Mouse (Mus musculus) c-Kit-positive CD71-negative TER-119-negative erythroid progenitor cells, embryonic 14.5 days (primary cell): Measurements from ENCODE around the gene Trpv5.

Experiments used
- DNase-seq: peaks from one replicate; pipeline ENCODE4 v3.0.0-alpha.2; 2013; ENCODE audit warnings: low read depth

Gene Trpv5

GRCm38 (mm10) chr6:41680669-41681068 lies at the start of gene Trpv5:
TSS of gene Trpv5 (minus strand) at chr6:41680769.
- DNase-seq = no peak

GRCm38 (mm10) chr6:41727989-41728609 lies 47.5 kb upstream of the Trpv5 start:
- DNase-seq = no peak

- DNase-seq = no peak
Observed at GRCm38 (mm10) chr6:41721430-41721829, 40.9 kb upstream of the Trpv5 start.

DNA sequence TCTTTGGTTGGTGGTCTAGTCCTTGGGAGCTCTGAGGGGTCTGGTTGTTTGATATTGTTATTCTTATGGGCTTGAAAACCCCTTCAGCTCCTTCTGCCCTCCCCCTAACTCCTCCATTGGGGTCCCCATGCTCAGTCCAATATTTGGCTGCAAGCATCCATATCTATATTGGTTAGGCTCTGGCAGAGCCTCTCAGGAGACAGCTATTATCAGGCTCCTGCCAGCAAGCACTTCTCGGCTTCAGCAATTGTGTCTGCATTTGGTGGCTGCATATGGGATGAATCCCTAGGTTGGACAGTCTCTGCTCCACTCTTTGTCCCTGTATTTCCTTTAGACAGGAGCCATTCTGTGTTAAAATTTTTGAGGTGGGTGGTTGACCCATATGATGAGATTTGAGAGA lies 29.7 kb upstream of the Trpv5 start:
- DNase-seq = no peak

DNA sequence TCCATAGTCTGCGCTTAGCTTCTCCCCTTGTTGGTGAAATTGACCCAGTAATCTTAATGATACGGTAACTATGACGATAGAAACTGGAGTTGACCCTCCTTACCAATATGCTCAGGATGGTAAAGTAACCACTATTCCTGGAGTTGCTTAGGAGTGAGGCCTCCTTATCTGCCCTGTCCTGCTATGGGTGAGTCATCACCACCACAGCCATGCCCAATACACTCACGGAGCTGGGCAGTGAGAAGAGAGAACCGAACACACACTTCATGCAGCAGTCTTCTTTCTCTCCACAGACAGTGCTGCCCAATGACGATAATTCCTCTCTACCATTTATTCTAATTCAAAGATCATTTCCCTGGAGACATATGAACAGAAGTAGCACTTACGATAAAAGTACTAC lies 25.7 kb upstream of the Trpv5 start:
- peak; percentile 29 for DNase-seq

DNA sequence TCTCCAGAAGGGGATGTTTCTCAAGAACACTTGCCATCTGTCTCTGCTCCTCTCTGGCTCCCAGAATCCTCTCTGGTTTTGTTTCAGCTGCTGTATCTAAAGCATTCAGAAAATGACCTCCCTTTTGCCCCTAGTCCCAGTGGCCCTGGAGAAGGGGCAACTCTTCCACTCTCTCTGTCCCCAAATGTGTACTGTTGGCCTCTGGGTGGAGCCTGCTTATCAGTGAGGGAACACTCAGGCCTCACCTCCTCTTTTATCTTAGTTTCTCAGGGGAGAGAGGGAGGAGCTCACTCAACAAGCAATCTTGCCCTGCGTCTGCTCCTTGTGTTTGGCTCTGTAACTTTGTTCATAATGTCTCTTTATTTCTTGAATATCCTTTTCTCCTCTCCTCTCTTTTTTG lies 23.6 kb upstream of the Trpv5 start, which contains the start of gene Kel:
Gene Kel (minus strand): TSS at position 217 of the 400 bp plus-strand sequence.
- DNase-seq = peak; percentile 35

DNA sequence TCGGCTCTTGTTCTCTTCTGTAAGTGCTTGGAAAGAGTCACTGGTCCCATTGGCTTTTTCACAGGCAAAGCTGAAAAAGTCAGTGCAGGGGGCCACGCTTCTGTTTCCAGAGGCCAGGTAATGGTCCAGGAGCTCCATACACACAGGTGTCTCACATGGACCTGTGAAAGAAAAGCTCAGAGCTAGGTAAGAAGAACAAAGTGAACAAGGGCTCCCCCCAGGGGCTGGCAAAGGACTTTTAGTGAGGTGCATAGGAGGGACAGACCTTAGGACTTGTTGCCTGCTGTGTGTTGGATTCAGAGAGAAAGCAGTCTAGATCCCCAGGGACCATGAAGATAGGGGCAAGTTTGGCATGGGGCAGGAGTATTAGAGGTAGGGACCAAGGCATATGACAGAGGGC lies 22.4 kb upstream of the Trpv5 start:
- no peak for DNase-seq

- DNase-seq = no peak
Observed at GRCm38 (mm10) chr6:41701245-41701644, 20.7 kb upstream of the Trpv5 start.

GRCm38 (mm10) chr6:41694407-41694806 lies 13.8 kb upstream of the Trpv5 start:
- DNase-seq = no peak

DNA sequence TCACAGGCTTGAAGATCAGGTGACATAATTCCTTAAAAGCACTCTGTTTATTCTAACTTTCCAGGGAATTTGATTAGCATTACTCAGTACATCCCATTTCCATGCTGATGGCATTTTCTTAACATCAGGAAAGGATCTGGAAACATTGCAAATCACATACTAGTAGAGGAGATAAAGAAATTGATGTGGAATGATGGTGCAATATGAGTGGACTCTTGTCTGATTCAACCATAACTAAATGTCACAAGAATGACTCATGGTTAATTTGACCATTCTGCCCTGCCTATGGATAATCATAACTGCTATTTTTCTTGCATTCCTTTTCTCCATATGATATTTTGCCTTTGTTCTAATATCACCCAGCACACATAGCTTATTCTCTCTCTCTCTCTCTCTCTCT lies 11.6 kb upstream of the Trpv5 start:
- DNase-seq = no peak

- DNase-seq = no peak
Observed at GRCm38 (mm10) chr6:41685596-41685995, 5.0 kb upstream of the Trpv5 start.

DNA sequence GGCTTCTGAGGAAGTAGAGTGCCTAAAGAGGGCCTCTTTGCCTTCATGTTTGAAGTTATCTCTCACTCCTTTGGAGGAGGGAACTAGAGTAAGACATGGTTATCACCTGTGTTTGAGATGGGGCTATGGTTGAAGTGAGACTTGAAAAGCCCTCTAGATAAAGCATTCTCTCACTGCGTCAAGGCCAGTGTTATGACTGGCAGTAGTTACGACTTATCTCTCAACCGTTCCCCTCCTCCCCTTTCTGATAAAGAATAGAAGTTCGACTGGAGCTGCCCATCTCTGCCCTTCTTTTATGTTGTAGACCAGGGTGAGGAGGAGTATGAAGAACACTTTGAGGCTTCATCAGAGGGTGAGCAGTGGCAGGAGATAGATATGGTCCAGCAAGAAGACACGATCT lies 4.3 kb upstream of the Trpv5 start:
- no peak for DNase-seq

DNA sequence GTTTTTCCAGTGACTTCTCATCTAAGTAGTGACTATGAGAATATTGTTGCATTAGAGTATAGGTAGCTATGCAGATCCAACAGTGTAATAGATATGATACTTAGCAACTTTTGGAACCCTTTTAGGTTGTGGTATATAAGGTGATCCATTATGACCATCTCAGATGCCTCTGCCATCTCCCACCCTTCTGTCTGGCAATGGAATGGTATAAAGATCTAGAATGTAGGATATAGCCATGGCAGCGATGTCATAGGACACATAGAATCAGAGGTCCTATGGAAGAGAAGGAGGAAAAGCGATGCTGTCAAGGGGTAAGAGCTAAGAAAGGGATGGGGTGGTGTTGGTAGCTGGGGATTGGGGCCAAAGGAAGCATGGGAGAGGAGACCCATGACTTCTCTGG lies 3.6 kb upstream of the Trpv5 start, which contains the start of gene Llcfc1:
Gene Llcfc1 (plus strand): TSS at position 301 of the 400 bp plus-strand sequence.
- no peak for DNase-seq

DNA sequence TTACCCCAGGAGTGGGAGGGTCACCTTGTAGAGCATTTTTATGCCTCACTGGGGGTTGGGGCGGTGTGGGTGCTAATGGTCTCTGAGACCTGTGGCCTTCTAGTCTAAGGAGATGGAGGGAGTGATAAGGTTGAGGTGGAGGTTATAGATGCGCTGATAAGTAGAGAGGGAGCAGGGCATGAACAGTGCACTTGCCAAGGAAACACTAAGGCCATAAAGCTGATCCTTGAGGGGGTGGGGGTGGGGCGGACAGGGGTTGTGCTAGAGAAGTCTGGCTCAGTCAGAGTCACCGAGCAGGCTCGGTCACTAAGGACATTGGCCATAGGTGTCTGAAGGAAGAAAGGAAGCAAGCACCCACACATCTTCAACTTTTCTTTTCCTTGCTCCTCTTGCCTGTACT lies 1.1 kb upstream of the Trpv5 start:
- DNase-seq = no peak

DNA sequence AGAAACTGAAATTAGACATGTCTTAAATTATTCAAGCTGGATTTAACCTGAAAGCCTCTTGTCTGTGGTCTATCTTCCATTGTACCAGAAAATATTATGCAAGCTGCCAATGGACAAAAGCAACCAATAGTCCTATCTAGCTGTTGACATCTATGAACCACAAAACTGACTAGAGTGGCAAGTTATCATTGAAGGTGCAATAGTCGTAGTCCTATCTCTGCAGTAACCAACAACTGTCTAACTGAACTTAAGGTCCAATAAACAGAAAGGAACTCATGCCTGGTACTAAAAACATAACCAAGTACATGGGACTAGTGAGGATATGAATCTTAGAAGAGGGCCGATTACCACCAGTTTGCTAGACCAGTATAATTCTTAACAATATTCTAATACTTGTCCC lies 4.0 kb downstream of the Trpv5 start:
- no peak for DNase-seq

DNA sequence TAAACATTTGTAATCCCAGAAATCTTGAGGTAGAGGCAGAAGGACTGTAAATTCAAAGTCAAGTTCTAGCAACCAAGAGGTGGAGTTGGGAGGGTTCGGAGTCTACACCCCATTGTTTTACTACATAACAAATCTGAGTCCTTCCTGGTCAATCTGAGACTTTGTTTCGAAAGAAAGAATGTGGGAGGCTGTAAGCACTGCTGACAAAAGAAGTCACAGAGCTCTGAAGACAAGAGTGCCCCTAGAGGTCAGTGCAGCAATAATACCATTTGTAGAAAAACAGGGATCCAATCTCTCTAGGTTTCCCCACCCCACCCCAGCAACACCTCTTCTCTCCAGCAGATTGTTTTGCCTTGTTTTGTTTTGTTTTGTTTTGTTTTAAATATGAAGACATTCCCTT lies 18.2 kb downstream of the Trpv5 start:
- no peak for DNase-seq

DNA sequence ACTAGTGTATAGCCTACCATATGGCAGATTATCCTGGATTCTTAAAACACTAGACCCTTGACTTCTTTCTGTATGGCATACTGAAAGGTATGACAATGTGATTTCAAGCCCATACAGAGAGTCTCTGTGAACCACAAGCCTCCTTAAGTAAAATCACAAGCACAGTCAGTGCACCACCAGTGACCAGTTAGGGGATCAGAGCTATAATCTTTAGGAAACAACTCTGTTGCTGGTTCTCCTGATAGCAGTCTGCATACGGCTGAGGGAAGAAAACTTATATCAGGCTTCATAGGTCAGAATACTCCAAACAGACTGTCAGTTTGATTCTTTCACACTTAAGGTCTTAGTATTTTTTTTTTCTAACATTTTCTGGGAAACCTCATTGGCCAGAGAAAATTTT lies 22.1 kb downstream of the Trpv5 start:
- DNase-seq = no peak

DNA sequence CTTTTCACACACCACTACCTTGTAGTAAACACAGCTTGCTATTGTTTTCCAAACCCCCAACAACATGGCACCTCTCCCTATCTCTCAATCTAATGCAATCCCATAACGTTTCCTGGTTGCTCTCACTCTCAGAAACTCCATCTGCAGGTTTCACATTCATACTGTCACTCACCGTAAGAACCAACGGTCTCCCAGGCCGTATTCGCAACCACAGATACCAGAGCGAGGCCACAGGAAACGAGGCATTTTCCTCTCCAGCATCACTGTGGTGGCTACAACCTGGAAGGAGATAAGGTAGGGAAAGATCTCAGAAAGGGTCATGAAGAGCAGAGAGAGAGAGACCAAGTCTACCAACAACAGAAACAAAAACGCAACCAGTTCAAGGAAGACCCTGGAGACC lies 25.9 kb downstream of the Trpv5 start:
- DNase-seq = no peak

- no peak for DNase-seq
Observed at GRCm38 (mm10) chr6:41653173-41653572, 27.4 kb downstream of the Trpv5 start.

DNA sequence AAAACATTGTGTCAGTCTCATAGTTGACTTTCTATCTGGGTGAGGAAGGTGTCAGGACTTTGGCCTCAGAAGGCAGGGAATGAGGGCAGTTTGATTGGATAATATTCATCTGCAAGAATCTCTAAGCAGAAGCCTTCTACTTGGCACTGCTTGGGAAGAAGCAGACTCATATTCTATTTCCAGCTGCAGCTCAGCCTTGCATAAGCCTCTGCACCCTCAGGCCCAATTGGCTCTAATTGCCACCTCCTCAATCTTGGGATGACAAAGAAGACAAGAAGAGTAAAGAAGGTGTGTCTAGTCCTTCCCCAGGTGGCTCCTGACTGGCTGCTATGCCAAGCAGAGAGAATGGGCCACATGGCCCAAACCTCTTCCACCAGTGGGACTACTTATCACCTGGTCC lies 33.9 kb downstream of the Trpv5 start:
- DNase-seq = no peak

DNA sequence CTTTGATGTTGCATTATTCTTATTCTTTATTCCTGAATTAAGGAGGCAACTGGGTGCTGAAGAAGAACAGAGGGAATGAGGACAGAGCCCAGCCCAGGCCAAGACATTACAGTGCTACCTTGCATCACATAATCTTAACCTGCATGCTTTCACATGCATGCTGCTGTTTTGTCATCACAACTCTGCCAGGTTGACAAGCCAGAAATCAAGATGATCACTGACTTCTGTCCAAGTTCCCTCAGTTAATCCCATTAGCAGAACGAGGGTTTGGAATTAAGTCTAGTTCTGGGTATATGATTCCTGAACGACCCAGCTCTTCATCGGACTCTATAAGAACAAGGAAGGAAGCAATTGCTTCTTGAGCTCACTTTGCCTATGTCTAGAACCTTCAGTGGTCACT lies 34.3 kb downstream of the Trpv5 start:
- DNase-seq = no peak

DNA sequence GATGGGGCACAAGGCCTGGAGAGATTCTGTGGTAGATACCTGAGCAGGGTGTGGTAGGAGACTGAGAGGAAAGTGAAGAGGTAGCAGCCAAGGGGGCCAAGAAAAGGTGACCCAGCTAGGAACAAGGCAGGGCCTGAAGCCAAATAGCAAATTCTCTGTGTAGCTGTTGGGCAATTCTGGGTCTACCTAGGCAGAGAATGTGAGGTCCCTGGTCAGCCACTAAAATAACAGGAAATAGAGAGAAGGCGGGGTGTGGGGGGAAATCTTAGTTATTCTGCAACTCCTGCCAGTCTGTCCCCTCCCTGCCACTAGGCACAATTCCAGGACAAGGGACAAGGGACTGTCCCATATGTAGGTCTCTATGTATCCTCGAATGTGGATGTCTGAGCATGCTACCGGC lies 37.3 kb downstream of the Trpv5 start:
- DNase-seq = no peak

DNA sequence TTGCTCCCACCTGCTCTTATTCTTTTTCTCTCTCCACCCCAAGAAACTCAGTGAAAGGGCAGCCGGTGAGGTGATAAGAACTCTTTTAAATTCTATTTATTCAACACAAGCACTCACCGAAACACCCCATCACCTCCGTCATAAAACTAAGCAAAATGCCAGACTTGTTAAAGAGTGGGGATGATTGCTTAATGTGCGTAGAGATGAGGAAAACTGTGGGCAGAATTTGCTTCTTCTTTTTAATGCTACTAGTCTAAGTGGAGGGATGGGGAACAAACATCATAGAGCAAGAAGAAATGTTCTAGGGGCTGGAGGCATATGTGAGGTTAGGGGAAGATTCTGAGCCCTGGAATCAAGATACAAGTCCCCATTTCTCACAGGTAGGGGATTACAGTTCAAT lies 37.8 kb downstream of the Trpv5 start:
- DNase-seq = no peak

- no peak for DNase-seq
Observed at GRCm38 (mm10) chr6:41641173-41641866, 39.2 kb downstream of the Trpv5 start.
